Mouse (Mus musculus) CH12.LX (cell line): ENCODE measurements around the gene Phlda1. TPM values are rescaled to one million over a fixed set of nuclear protein-coding genes. Genes with fewer than 3 reads are reported as not detected.

Experiments used
- DNase-seq: peaks from one replicate; pipeline ENCODE4 v3.0.0-alpha.2; 2013; ENCODE audit errors: extremely low read depth
- H3K27ac ChIP-seq: 2 replicates; pipeline ENCODE4 v1.5.1; 2012; ENCODE audit warnings: low read depth, mild to moderate bottlenecking, control low read depth, moderate library complexity; ENCODE audit not compliant: insufficient read depth
- H3K27me3 ChIP-seq: replicated peaks from 2 replicates; pipeline ENCODE3; 2012; ENCODE audit warnings: inconsistent platforms
- H3K36me3 ChIP-seq, 2 experiments: replicated peaks in 1 of 2; 2 replicates each; pipeline versions ENCODE3 to v1.6.1; 2012; ENCODE audit warnings: inconsistent platforms in 1 of 2, low read length in 1 of 2, mild to moderate bottlenecking in 1 of 2, mixed read lengths in 1 of 2, moderate library complexity in 1 of 2; ENCODE audit not compliant: control insufficient read depth in 1 of 2, insufficient read depth in 1 of 2
- H3K4me1 ChIP-seq, 2 experiments: 2 replicates each; pipeline ENCODE4 v1.6.1; 2012; ENCODE audit warnings: inconsistent platforms in 1 of 2, moderate library complexity in 1 of 2; ENCODE audit not compliant: insufficient read depth in 2 of 2, control insufficient read depth in 1 of 2
- H3K4me2 ChIP-seq: 2 replicates; pipeline ENCODE4 v1.6.1; 2012; ENCODE audit warnings: low read depth, mild to moderate bottlenecking, control low read depth; ENCODE audit not compliant: poor library complexity, insufficient read depth, severe bottlenecking
- H3K4me3 ChIP-seq, 3 experiments: fragments of 150-350 bp in 1 of 3; sonication (generic) in 1 of 3; replicated peaks in 1 of 3; 2 replicates each; pipeline versions ENCODE3 to v1.5.1; 2011 to 2012; ENCODE audit warnings: low read depth in 2 of 3, low read length in 2 of 3, mild to moderate bottlenecking in 2 of 3, moderate library complexity in 2 of 3, control low read depth in 1 of 3, improper control_type of control experiment in 1 of 3, inconsistent platforms in 1 of 3, mixed read lengths in 1 of 3; ENCODE audit not compliant: poor library complexity in 1 of 3
- H3K79me2 ChIP-seq: replicated peaks from 2 replicates; pipeline ENCODE4 v1.6.1; 2012; ENCODE audit warnings: mild to moderate bottlenecking, moderate library complexity; ENCODE audit not compliant: control insufficient read depth, poor library complexity, insufficient read depth, severe bottlenecking; ENCODE audit errors: extremely low read depth
- H3K9ac ChIP-seq: 2 replicates; pipeline ENCODE4 v1.6.1; 2012; ENCODE audit warnings: low read depth, mild to moderate bottlenecking, control low read depth, moderate library complexity; ENCODE audit not compliant: insufficient read depth
- H3K9me3 ChIP-seq: replicated peaks from 2 replicates; pipeline ENCODE3; 2012; ENCODE audit warnings: low read length, inconsistent platforms, mixed read lengths
- BHLHE40 ChIP-seq: IDR thresholded peaks from 2 replicates; pipeline ENCODE4 v1.6.1; 2011; ENCODE audit warnings: mild to moderate bottlenecking, low read depth, low read length, improper control_type of control experiment
- CHD2 ChIP-seq: IDR thresholded peaks from 2 replicates; pipeline ENCODE4 v1.6.1; 2011; ENCODE audit warnings: low read length, improper control_type of control experiment
- CTCF ChIP-seq, 2 experiments: IDR thresholded peaks in 1 of 2; conservative IDR thresholded peaks in 1 of 2; 2 replicates each; pipeline ENCODE4 v1.5.1; 2011 to 2012; ENCODE audit warnings: low read depth in 2 of 2, low read length in 2 of 2, improper control_type of control experiment in 1 of 2, inconsistent platforms in 1 of 2, mild to moderate bottlenecking in 1 of 2, moderate library complexity in 1 of 2
- E2F4 ChIP-seq: IDR thresholded peaks from 2 replicates; pipeline ENCODE4 v1.6.1; 2011; ENCODE audit warnings: low read depth, low read length, improper control_type of control experiment; ENCODE audit not compliant: insufficient replicate concordance
- ELF1 ChIP-seq: IDR thresholded peaks from 2 replicates; pipeline ENCODE4 v1.6.1; 2014; ENCODE audit warnings: low read depth, mild to moderate bottlenecking, inconsistent platforms, low read length, improper control_type of control experiment
- GABPA ChIP-seq: IDR thresholded peaks from 2 replicates; pipeline ENCODE4 v1.6.1; 2012; ENCODE audit warnings: low read depth, low read length, improper control_type of control experiment, inconsistent platforms; ENCODE audit not compliant: insufficient replicate concordance
- HCFC1 ChIP-seq: IDR thresholded peaks from 2 replicates; pipeline ENCODE4 v1.6.1; 2012; ENCODE audit warnings: low read depth, mild to moderate bottlenecking, inconsistent platforms, low read length, improper control_type of control experiment
- IRF4 ChIP-seq: IDR thresholded peaks from 2 replicates; pipeline ENCODE4 v1.6.1; 2014; ENCODE audit warnings: low read depth, mild to moderate bottlenecking, inconsistent platforms, low read length, improper control_type of control experiment
- JUN ChIP-seq: IDR thresholded peaks from 2 replicates; pipeline ENCODE4 v1.6.1; 2011; ENCODE audit warnings: low read depth, mild to moderate bottlenecking, low read length, improper control_type of control experiment, moderate library complexity; ENCODE audit not compliant: insufficient read depth
- JUND ChIP-seq: conservative IDR thresholded peaks from 2 replicates; pipeline ENCODE4 v1.6.1; 2011; ENCODE audit warnings: low read depth, low read length, improper control_type of control experiment
- KAT2A ChIP-seq: IDR thresholded peaks from 2 replicates; pipeline ENCODE4 v1.6.1; 2012; ENCODE audit warnings: low read length, improper control_type of control experiment, inconsistent platforms; ENCODE audit not compliant: insufficient replicate concordance
- MAFK ChIP-seq: IDR thresholded peaks from 2 replicates; pipeline ENCODE4 v1.6.1; 2011; ENCODE audit warnings: low read length, improper control_type of control experiment; ENCODE audit not compliant: insufficient replicate concordance
- MAX ChIP-seq: IDR thresholded peaks from 2 replicates; pipeline ENCODE4 v1.6.1; 2011; ENCODE audit warnings: low read length, improper control_type of control experiment
- MXI1 ChIP-seq: IDR thresholded peaks from 2 replicates; pipeline ENCODE4 v1.6.1; 2011; ENCODE audit warnings: mild to moderate bottlenecking, low read depth, low read length, improper control_type of control experiment
- MYC ChIP-seq: IDR thresholded peaks from 2 replicates; pipeline ENCODE4 v1.6.1; 2011; ENCODE audit warnings: low read depth, mild to moderate bottlenecking, improper control_type of control experiment, low read length
- NELFE ChIP-seq: IDR thresholded peaks from 2 replicates; pipeline ENCODE4 v1.6.1; 2011; ENCODE audit warnings: low read depth, low read length, improper control_type of control experiment
- POLR2A ChIP-seq: IDR thresholded peaks from 2 replicates; pipeline ENCODE4 v1.6.1; 2011; ENCODE audit warnings: low read depth, mild to moderate bottlenecking, improper control_type of control experiment, low read length
- POLR2AphosphoS2 ChIP-seq: IDR thresholded peaks from 2 replicates; pipeline ENCODE4 v1.6.1; 2011; ENCODE audit warnings: low read depth, low read length, improper control_type of control experiment
- RAD21 ChIP-seq: IDR thresholded peaks from 2 replicates; pipeline ENCODE4 v1.6.1; 2011; ENCODE audit warnings: low read depth, mild to moderate bottlenecking, low read length, improper control_type of control experiment, moderate library complexity
- RCOR1 ChIP-seq: conservative IDR thresholded peaks from 2 replicates; pipeline ENCODE4 v1.6.1; 2012; ENCODE audit warnings: low read depth, mild to moderate bottlenecking, inconsistent platforms, low read length, improper control_type of control experiment
- SIN3A ChIP-seq: IDR thresholded peaks from 2 replicates; pipeline ENCODE4 v1.6.1; 2012; ENCODE audit warnings: low read length, improper control_type of control experiment, inconsistent platforms
- TCF12 ChIP-seq: IDR thresholded peaks from 2 replicates; pipeline ENCODE4 v1.6.1; 2014; ENCODE audit warnings: low read depth, mild to moderate bottlenecking, inconsistent platforms, low read length, improper control_type of control experiment
- USF1 ChIP-seq: IDR thresholded peaks from 2 replicates; pipeline ENCODE4 v1.6.1; 2014; ENCODE audit warnings: low read depth, mild to moderate bottlenecking, inconsistent platforms, low read length, improper control_type of control experiment
- ZKSCAN1 ChIP-seq: IDR thresholded peaks from 2 replicates; pipeline ENCODE4 v1.6.1; 2012; ENCODE audit warnings: low read depth, inconsistent platforms, low read length, improper control_type of control experiment, borderline replicate concordance
- ZNF384 ChIP-seq: IDR thresholded peaks from 2 replicates; pipeline ENCODE4 v1.6.1; 2012; ENCODE audit warnings: low read depth, low read length, improper control_type of control experiment, inconsistent platforms
- dilution Hi-C: fragments of 300-500 bp; cut with MboI; formaldehyde crosslinking; loops from 2 replicates; pipeline ENCODE4 v1.14.3; 2020; ENCODE audit warnings: low sequenced_read_pairs; ENCODE audit not compliant: extremely low pct_unique_long_range_greater_than_20kb, extremely low pct_ligation_motif_present
- in situ Hi-C: fragments of 300-500 bp; cut with MboI; formaldehyde crosslinking; loops from 3 replicates; pipeline ENCODE4 v1.14.3; 2019; ENCODE audit warnings: low sequenced_read_pairs, low pct_ligation_motif_present, low pct_unique_long_range_greater_than_20kb, mixed read lengths
- polyA plus RNA-seq: library from polyadenylated mRNA; unstranded; fragments of >175 nt; gene quantifications from 2 replicates; pipeline ENCODE4 v1.2.1, GENCODE M21; 2012; ENCODE audit warnings: low read depth; ENCODE audit not compliant: insufficient read length
- total RNA-seq, 2 experiments: library from RNA; depleted of rRNA; stranded (reverse); fragments of 300-350 nt in 1 of 2; fragments of >200 nt in 1 of 2; gene quantifications; 2 replicates each; pipeline ENCODE4 v1.2.3; 2012 to 2014

Gene Phlda1
- total and polyA plus RNA-seq, 3 experiments = 1.9 to 11.6 (median 2.1) TPM

DNA sequence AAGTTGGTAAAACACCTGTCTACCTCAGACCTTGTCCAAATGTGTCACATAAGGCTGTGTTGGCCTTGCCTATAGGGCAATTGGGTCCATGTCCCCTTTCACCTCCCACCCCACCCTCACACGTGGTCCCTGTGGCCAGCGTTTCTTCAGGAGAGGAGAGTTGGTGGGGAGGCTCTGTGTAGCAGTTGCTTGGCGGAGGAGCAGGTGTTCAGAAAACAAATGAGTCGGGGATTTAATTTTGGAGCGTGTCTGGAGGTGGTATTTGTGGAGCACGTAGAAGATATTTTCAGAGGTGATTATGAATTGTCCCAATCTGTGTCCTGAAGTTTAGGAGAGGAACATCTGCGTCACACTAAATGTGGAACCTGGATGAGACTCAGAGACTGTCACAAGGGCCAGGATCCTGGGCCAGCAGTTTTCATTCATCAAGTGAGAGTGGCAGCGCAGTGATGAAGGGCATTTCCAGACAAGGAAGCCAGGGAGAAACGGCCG, 41.8 kb downstream of the Phlda1 start:
- no peak overlapping the region for H3K27ac ChIP-seq
- peaks cover 9 to 11% of the 10 kb centered on the region in 2 experiments for H3K4me1 ChIP-seq
- dilution Hi-C loops (no loop called here), in situ Hi-C loops (no loop called here)
- H3K36me3 ChIP-seq = no peaks in the 10 kb centered on the region
- TF ChIP-seq GABPA (no peak), E2F4 (no peak), JUN (no peak), POLR2AphosphoS2 (no peak), RAD21 (no peak), KAT2A (no peak), MYC (no peak), ELF1 (no peak), ZNF384 (no peak), USF1 (no peak), CHD2 (no peak), MXI1 (no peak), MAFK (no peak), IRF4 (no peak), HCFC1 (no peak), JUND (no peak), ZKSCAN1 (no peak), BHLHE40 (no peak)
- DNase-seq = no peak
- H3K4me3 ChIP-seq = no peak overlapping the region
- no peaks in the 10 kb centered on the region for H3K27me3 ChIP-seq
- H3K4me2 ChIP-seq = no peak overlapping the region
- H3K9me3 ChIP-seq = no peaks in the 10 kb centered on the region
- no peak overlapping the region for H3K9ac ChIP-seq
- no peaks in the 10 kb centered on the region for H3K79me2 ChIP-seq

DNA sequence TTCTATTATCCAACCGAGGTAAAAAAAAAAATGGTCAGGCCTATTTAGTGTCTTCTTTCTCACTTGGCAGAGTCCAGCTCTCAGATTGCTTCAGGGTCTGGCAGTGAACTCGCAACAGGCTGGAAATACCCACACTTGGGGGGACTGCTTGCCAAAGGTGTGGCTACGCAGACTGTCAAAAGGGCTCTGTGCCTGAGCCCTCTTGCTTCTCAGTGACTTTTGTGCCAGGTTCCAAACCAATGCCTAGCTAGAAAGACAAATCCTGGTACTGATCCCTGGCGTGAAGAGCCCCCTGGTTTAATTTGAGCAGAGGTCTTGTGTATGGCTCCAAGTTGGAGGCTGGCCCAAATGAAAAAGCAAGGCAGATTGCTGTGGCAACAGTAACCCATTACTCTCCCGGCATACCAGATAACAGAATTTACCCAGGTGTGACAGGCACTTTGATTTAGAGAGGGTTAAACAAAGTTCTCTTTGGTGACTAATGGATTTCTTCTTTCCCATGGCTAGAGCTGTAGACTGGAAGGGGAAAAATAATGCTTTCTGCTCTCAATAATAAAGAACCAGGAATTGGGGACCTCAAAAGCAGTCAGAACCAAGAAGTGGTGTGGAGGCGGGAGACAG, 44.1 kb downstream of the Phlda1 start:
- dilution Hi-C loops = no loop called here
- H3K79me2 ChIP-seq = no peaks in the 10 kb centered on the region
- no peak for DNase-seq
- peaks cover 3 to 17% of the 10 kb centered on the region in 2 experiments for H3K4me1 ChIP-seq
- H3K36me3 ChIP-seq = no peaks in the 10 kb centered on the region
- TF ChIP-seq MAX = no peak
- no peak for TF ChIP-seq POLR2A
- TF ChIP-seq CHD2 = no peak
- TF ChIP-seq TCF12 = no peak
- no peak for TF ChIP-seq RAD21
- no peak for TF ChIP-seq CTCF (conservative IDR thresholded peaks at IDR 0.05 in 1 of 2, IDR thresholded peaks at IDR 0.05 in 1 of 2; ENCODE audit: low read depth in 2 of 2, low read length in 2 of 2)
- no peak for TF ChIP-seq RCOR1
- TF ChIP-seq NELFE = no peak
- no peak for TF ChIP-seq ZKSCAN1
- TF ChIP-seq ELF1 = no peak
- TF ChIP-seq JUN = no peak
- no peak for TF ChIP-seq HCFC1
- no peak for TF ChIP-seq SIN3A
- no peak for TF ChIP-seq E2F4
- H3K27me3 ChIP-seq = no peaks in the 10 kb centered on the region
- H3K4me3 ChIP-seq = no peak overlapping the region
- in situ Hi-C loops = no loop called here
- no peaks in the 10 kb centered on the region for H3K9me3 ChIP-seq
- no peak overlapping the region for H3K27ac ChIP-seq
- no peak overlapping the region for H3K4me2 ChIP-seq
- H3K9ac ChIP-seq = no peak overlapping the region
